Mouse (Mus musculus): ENCODE measurements around the gene Gm12886.

Gm12886 gene

DNA sequence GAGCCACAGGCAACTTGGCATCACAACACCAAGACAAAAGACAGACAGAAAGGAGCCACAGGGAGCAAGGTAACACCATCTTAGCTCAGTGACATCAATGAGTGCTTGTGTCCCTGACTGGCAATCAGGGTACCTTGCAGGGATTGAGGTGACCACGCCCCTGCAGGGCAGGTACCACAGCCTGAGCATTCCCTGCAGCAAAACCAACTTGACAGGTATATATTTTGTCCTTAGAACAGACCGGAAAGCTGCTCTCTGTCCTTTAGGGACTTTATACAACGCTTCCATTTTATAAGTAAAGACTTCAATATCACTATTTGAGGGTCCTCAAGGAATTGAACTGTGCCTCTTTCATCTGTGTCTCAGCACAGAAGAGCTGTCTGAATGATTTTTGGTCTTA lies at the start of gene Gm12886:
TSS of gene Gm12886 (minus strand) at position 101 of the 400 bp plus-strand sequence.
- DNase-seq = no peak
